Mouse (Mus musculus): Measurements from ENCODE around the gene Hspa12b. TPM values are rescaled to one million over a fixed set of nuclear protein-coding genes. Genes with fewer than 3 reads are reported as not detected.

Hspa12b gene
- polyA plus RNA-seq, 1 experiment from 2014 or later = 6.3 TPM

DNA sequence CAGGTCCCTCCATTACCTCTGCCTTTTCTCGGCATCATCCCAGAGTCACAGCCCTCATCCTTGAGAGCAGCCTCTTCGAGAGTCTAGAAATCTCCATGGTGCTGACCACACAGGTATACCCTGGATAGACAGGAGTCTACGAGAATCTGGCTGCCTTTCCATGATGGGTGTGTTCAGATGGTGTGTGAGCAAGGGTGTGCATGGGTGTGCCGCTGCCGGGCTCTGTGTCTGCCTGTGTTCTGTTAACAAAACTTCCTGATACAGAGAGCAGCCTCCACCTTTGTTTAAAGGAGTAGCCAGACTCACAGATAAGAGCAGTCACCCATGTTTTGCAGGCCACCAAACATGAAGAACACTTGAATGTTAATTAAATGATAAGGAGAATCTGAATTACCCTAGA is 2.8 kb downstream of the Hspa12b start:
- ATAC-seq (ENCODE audit: insufficient number of reproducible peaks, insufficient read depth, low FRiP score, low read depth) = no peak
- Histone ChIP-seq H3K9me3 (ENCODE audit: control insufficient read depth, low read length) (no peaks in the 10 kb centered on the region), H3K9ac (ENCODE audit: low read length) (no peak overlapping the region)

DNA sequence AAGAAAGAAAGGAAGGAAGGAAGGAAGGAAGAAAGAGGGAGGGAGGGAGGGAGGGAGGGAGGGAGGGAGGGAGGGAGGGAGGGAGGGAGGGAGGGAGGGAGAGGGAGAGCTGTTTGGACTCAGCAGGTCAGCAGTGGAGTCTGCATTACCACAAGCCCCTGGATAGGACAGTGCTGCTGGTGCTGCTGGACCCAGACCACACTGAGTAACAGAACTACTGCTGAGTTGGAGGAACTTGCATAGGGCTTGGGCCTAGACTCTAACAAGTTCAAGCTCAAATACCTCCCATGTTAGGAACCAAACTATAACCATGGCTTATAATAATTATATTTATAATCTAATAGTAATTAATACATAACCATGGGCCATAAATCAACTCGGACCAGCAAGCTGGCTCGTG is 3.8 kb downstream of the Hspa12b start:
- Histone ChIP-seq H3K9ac (ENCODE audit: low read length) (no peak overlapping the region), H3K36me3 (ENCODE audit: control insufficient read depth, insufficient read depth, low read length) (no peaks in the 10 kb centered on the region), H3K4me1 (ENCODE audit: control insufficient read depth in 2 of 2, insufficient read depth in 2 of 2, low read length in 2 of 2) (peaks cover 24 to 27% of the 10 kb centered on the region in 2 experiments), H3K4me2 (ENCODE audit: low read length) (no peak overlapping the region), H3K27ac (replicated peaks in 1 of 2; ENCODE audit: control insufficient read depth in 1 of 2, insufficient read depth in 1 of 2, low read depth in 2 of 2, low read length in 2 of 2) (no peak overlapping the region), H3K9me3 (ENCODE audit: control insufficient read depth, low read length) (no peaks in the 10 kb centered on the region), H3K4me3 (ENCODE audit: control insufficient read depth in 1 of 2, insufficient read depth in 1 of 2, low read depth in 1 of 2, low read length in 2 of 2) (no peak overlapping the region), H3K27me3 (ENCODE audit: control insufficient read depth, insufficient read depth, low read length) (no peaks in the 10 kb centered on the region)
- no peak for ATAC-seq (ENCODE audit: insufficient number of reproducible peaks, insufficient read depth, low FRiP score, low read depth)
- 93% methylated on average over 2 of the region's 2 CpGs for WGBS

More for the DNA sequence above, 2.8 kb downstream of the Hspa12b start:
- Histone ChIP-seq H3K4me1 (ENCODE audit: control insufficient read depth in 2 of 2, insufficient read depth in 2 of 2, low read length in 2 of 2) (peaks cover 13 to 18% of the 10 kb centered on the region in 2 experiments), H3K27ac (replicated peaks in 1 of 2; ENCODE audit: control insufficient read depth in 1 of 2, insufficient read depth in 1 of 2, low read depth in 2 of 2, low read length in 2 of 2) (no peak overlapping the region), H3K36me3 (ENCODE audit: control insufficient read depth, insufficient read depth, low read length) (no peaks in the 10 kb centered on the region), H3K4me3 (ENCODE audit: control insufficient read depth in 1 of 2, insufficient read depth in 1 of 2, low read depth in 1 of 2, low read length in 2 of 2) (no peak overlapping the region), H3K4me2 (ENCODE audit: low read length) (peak overlapping the region; percentile 91; the same call in 1 of the 2 replicates), H3K27me3 (ENCODE audit: control insufficient read depth, insufficient read depth, low read length) (no peaks in the 10 kb centered on the region)
- WGBS = 56% methylated on average over 5 of the region's 5 CpGs

DNA sequence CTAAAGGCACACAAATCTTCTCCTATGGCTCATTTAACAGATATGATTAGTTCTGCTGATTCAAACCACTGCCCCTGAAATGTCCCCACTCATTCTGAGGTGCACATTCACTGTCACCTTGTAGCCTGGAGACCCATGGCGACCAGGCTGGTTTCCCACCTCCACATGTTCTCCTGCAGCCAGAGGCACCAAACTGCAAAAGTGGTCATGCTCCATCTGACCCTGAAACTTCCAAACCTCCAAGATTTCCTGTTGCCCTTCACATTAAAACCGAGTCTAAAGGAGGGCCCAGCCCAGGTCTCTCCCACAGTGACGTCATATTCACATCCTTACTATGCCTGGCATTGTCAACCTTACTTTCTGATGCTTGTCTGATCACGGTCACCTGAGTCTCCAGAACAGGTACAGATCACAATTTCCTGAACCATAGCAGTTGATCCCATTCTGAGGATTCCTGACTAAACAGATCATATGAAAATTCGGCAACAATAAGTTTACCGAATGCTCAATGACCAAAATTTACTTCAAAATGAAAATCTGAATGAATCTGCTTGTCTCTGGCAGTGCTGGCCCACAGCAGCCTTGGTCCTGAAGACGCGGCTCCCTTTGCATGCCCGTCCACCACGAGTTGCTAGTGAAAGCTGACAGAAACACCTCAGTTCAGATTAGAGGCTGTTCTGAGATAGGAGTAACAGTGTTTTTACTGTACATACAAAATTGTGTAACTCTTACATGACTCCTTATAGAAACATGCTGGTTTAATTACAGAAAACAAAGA is 5.2 kb downstream of the Hspa12b start:
- WGBS = 64% methylated on average over 10 of the region's 10 CpGs
- no peak overlapping the region for H3K4me3 ChIP-seq (ENCODE audit: control insufficient read depth in 1 of 2, insufficient read depth in 1 of 2, low read depth in 1 of 2, low read length in 2 of 2)
- H3K27me3 ChIP-seq (ENCODE audit: control insufficient read depth, insufficient read depth, low read length) = no peaks in the 10 kb centered on the region
- H3K9ac ChIP-seq (ENCODE audit: low read length) = no peak overlapping the region
- no peak for ATAC-seq (ENCODE audit: insufficient number of reproducible peaks, insufficient read depth, low FRiP score, low read depth)
- H3K36me3 ChIP-seq (ENCODE audit: control insufficient read depth, insufficient read depth, low read length) = peaks cover 2% of the 10 kb centered on the region; the same call in 1 of the 2 replicates
- no peak overlapping the region for H3K27ac ChIP-seq (replicated peaks in 1 of 2; ENCODE audit: control insufficient read depth in 1 of 2, insufficient read depth in 1 of 2, low read depth in 2 of 2, low read length in 2 of 2)
- no peaks in the 10 kb centered on the region for H3K9me3 ChIP-seq (ENCODE audit: control insufficient read depth, low read length)
- H3K4me1 ChIP-seq (ENCODE audit: control insufficient read depth in 2 of 2, insufficient read depth in 2 of 2, low read length in 2 of 2) = peaks cover 28 to 30% of the 10 kb centered on the region in 2 experiments
- H3K4me2 ChIP-seq (ENCODE audit: low read length) = no peak overlapping the region

DNA sequence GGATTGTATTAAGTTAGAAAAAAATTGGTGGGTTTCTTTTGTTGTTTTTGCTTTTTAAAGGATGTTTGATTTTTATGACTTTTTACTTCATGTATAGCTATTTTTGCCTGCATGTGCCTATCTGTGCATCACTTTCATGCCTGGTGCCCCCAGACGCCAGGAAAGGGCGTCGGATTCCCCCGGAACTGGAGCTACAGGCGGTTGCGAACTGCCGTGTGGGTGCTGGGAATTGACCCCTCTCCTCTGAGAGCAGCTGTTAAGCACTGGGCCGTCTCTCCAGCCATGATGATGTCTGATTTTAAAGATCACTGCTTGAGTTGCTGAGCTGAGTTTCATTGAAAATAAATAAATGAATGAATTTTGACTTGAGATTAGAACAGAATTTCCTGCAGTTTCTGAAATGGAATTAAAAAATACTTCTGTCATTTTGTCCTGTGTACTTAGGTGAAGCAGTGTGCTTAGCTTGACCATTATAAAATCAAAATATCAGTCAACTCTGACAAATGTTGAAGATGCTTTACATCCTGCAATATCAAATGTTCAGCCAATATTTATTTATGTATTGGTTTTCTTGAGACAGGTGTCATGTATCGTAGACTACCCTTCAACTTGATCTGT is 6.0 kb downstream of the Hspa12b start, which contains the start of gene Gm11037:
Gene Gm11037 (plus strand): TSS at position 568 of the 618 bp plus-strand sequence.
- Histone ChIP-seq H3K9me3 (ENCODE audit: control insufficient read depth, low read length) (no peaks in the 10 kb centered on the region), H3K9ac (ENCODE audit: low read length) (no peak within 1 kb of the TSS), H3K4me1 (ENCODE audit: control insufficient read depth in 2 of 2, insufficient read depth in 2 of 2, low read length in 2 of 2) (peaks cover 25 to 28% of the 10 kb centered on the region in 2 experiments), H3K4me3 (ENCODE audit: control insufficient read depth in 1 of 2, insufficient read depth in 1 of 2, low read depth in 1 of 2, low read length in 2 of 2) (no peak within 1 kb of the TSS), H3K27me3 (ENCODE audit: control insufficient read depth, insufficient read depth, low read length) (no peaks in the 10 kb centered on the region), H3K4me2 (ENCODE audit: low read length) (no peak within 1 kb of the TSS), H3K27ac (replicated peaks in 1 of 2; ENCODE audit: control insufficient read depth in 1 of 2, insufficient read depth in 1 of 2, low read depth in 2 of 2, low read length in 2 of 2) (peak within 1 kb of the TSS; percentile 47 to 54), H3K36me3 (ENCODE audit: control insufficient read depth, insufficient read depth, low read length) (peaks cover 5% of the 10 kb centered on the region; the same call in 1 of the 2 replicates)
- ATAC-seq (ENCODE audit: insufficient number of reproducible peaks, insufficient read depth, low FRiP score, low read depth) = no peak
- 86% methylated on average over 9 of the region's 9 CpGs for WGBS

DNA sequence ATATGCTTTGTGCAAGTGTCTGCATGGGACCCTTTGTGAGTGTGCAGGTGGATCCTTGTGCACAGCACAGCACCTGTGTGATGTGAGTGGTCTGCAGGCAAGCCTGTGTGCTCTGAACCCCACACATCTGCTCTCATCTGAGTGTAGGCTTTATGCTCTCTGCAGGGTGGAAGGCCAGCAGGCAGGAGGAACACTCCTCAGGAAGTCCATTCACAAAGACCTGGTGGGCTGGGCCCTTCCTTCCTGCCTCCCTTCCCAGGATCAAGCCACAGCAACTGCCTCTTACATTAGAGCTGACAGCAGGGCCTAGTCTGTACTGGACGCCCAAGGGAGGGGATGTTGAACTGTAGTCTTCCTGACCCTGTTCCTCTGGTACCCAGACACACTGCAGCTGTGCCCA is 7.3 kb downstream of the Hspa12b start:
- no peaks in the 10 kb centered on the region for H3K9me3 ChIP-seq (ENCODE audit: control insufficient read depth, low read length)
- peak overlapping the region; percentile 47 to 59 for H3K27ac ChIP-seq (replicated peaks in 1 of 2; ENCODE audit: control insufficient read depth in 1 of 2, insufficient read depth in 1 of 2, low read depth in 2 of 2, low read length in 2 of 2)
- 58% methylated on average over 1 of the region's 1 CpGs for WGBS
- H3K4me3 ChIP-seq (ENCODE audit: control insufficient read depth in 1 of 2, insufficient read depth in 1 of 2, low read depth in 1 of 2, low read length in 2 of 2) = no peak overlapping the region
- peak; percentile 57 for ATAC-seq (ENCODE audit: insufficient number of reproducible peaks, insufficient read depth, low FRiP score, low read depth)
- H3K9ac ChIP-seq (ENCODE audit: low read length) = no peak overlapping the region
- peaks cover 13% of the 10 kb centered on the region for H3K36me3 ChIP-seq (ENCODE audit: control insufficient read depth, insufficient read depth, low read length)
- peaks cover 25 to 29% of the 10 kb centered on the region in 2 experiments for H3K4me1 ChIP-seq (ENCODE audit: control insufficient read depth in 2 of 2, insufficient read depth in 2 of 2, low read length in 2 of 2)
- no peak overlapping the region for H3K4me2 ChIP-seq (ENCODE audit: low read length)
- no peaks in the 10 kb centered on the region for H3K27me3 ChIP-seq (ENCODE audit: control insufficient read depth, insufficient read depth, low read length)

DNA sequence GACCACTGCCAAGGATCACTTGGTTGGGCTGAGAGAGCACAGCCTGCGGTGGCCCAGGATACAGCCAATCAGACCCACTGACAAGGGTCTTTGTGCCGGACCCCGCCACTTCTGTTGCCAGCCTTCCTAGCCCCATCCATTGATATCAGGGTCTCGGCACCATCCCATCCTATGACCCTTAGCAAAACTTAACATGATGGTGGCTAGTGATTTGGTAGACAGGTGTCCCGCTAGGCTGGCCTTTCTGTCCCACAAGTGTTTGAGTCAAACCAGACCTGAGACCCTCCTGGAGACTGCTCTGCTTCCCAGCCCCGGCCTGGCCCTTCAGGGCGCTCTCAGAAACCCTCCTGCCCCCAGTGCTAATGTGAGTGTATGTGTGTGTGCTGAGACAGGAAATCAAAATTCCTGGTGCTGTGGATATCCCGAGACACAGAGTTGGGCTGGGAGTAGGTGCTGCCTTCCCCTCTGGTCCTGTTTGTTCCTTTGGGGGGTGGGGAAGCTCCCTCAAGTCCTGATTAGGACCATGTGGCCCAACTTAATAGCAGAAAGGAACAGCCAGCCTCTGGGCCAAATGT is 7.8 kb downstream of the Hspa12b start:
- peaks cover 27 to 33% of the 10 kb centered on the region in 2 experiments for H3K4me1 ChIP-seq (ENCODE audit: control insufficient read depth in 2 of 2, insufficient read depth in 2 of 2, low read length in 2 of 2)
- no peak for ATAC-seq (ENCODE audit: insufficient number of reproducible peaks, insufficient read depth, low FRiP score, low read depth)

DNA sequence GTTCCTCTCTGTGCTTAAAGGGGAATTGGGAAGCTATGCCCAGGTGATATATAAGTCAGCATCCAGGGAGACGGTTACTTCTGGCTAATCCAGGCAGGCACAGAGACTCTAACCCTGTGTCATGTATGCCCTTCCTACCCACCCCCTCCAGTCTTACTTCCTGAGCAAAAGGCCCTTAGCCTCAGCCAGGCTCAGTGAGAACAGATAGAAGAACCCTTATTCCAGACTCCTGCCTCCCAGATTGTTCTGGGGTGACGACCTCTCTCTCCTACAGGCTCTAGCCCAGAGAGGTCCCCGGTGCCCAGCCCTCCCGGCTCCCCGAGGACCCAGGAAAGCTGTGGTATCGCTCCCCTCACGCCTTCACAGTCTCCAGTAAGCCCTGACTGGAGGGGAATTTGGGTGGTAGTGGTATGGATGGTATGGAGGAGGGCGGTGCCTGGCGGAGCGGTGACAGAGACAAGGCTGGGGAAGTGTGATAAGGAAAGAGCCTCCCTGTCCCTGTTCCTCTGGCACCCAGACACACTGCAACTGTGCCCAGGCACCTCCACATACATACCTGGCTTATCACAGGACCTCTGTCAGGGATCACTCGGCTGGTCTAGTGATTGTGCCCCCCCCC is 8.6 kb downstream of the Hspa12b start:
- Histone ChIP-seq H3K27ac (replicated peaks in 1 of 2; ENCODE audit: control insufficient read depth in 1 of 2, insufficient read depth in 1 of 2, low read depth in 2 of 2, low read length in 2 of 2) (peak overlapping the region; percentile 45 to 59), H3K9me3 (ENCODE audit: control insufficient read depth, low read length) (no peaks in the 10 kb centered on the region), H3K27me3 (ENCODE audit: control insufficient read depth, insufficient read depth, low read length) (no peaks in the 10 kb centered on the region), H3K36me3 (ENCODE audit: control insufficient read depth, insufficient read depth, low read length) (peaks cover 13% of the 10 kb centered on the region), H3K4me2 (ENCODE audit: low read length) (peak overlapping the region; percentile 40), H3K4me1 (ENCODE audit: control insufficient read depth in 2 of 2, insufficient read depth in 2 of 2, low read length in 2 of 2) (peaks cover 34 to 38% of the 10 kb centered on the region in 2 experiments), H3K9ac (ENCODE audit: low read length) (peak overlapping the region; percentile 1), H3K4me3 (ENCODE audit: control insufficient read depth in 1 of 2, insufficient read depth in 1 of 2, low read depth in 1 of 2, low read length in 2 of 2) (no peak overlapping the region)
- peak; percentile 72 for ATAC-seq (ENCODE audit: insufficient number of reproducible peaks, insufficient read depth, low FRiP score, low read depth)
- WGBS = 7% methylated on average over 11 of the region's 11 CpGs

More for the DNA sequence above, 7.8 kb downstream of the Hspa12b start:
- WGBS = 69% methylated on average over 8 of the region's 8 CpGs
- Histone ChIP-seq H3K36me3 (ENCODE audit: control insufficient read depth, insufficient read depth, low read length) (peaks cover 13% of the 10 kb centered on the region), H3K27me3 (ENCODE audit: control insufficient read depth, insufficient read depth, low read length) (no peaks in the 10 kb centered on the region), H3K9me3 (ENCODE audit: control insufficient read depth, low read length) (no peaks in the 10 kb centered on the region), H3K9ac (ENCODE audit: low read length) (peak overlapping the region; percentile 1; the same call in 1 of the 2 replicates), H3K4me3 (ENCODE audit: control insufficient read depth in 1 of 2, insufficient read depth in 1 of 2, low read depth in 1 of 2, low read length in 2 of 2) (no peak overlapping the region), H3K4me2 (ENCODE audit: low read length) (no peak overlapping the region), H3K27ac (replicated peaks in 1 of 2; ENCODE audit: control insufficient read depth in 1 of 2, insufficient read depth in 1 of 2, low read depth in 2 of 2, low read length in 2 of 2) (peak overlapping the region; percentile 45 to 59)

All from heart, embryonic 14.5 days (tissue).